Mouse (Mus musculus) lung, postnatal 36 days (tissue): Measurements from ENCODE around the gene Psmb2.

Experiments
- DNase-seq: peaks from one replicate; pipeline ENCODE4 v3.0.0; 2022; ENCODE audit warnings: mixed read lengths

Psmb2 gene

GRCm38 (mm10) chr4:126677054-126678003 is at the start of gene Psmb2:
Gene Psmb2 (plus strand): TSS chr4:126677630.
- peak; percentile 98 for DNase-seq

- DNase-seq = no peak
These were observed 45.5 kb upstream of the Psmb2 start for GRCm38 (mm10) chr4:126631922-126632321.

DNA sequence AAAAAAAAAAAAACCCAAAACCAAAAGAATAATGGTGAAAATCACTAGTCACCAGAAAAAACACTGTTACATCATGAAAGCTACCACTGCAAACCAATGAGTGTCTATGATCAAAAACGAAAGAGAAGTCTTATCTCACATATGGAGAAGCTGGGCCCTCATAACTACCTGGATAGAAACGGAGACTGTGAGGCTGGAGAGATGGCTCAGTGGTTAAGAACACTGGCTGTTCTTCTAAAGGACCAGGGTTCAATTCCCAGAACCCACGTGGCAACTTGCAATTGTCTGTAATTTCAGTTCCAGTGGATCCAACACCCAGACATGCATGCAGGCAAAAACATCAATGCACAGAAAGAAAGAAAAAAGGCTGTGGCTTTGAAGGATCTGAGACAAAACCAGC is 44.8 kb upstream of the Psmb2 start:
- DNase-seq = no peak

- DNase-seq = no peak
These were observed 41.1 kb upstream of the Psmb2 start for GRCm38 (mm10) chr4:126636330-126636729.

DNA sequence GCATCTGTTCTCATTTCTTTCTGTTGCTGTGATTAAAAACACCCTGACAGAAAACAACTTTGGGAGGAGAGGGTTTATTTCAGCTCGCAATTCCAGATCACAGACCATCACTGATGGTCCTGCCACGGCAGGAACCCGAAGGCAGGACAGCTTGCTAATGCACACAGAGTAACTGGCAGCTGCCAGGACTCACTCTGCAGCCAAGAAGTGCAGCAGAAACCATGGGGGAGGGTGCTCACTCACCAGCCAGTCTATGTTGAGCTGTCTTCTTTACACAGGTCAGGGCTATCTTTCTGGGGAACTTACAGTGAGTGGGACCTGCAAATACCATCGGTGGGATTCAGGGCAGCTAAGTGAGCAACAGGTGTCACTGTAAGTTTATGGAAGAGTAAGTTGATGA is 40.0 kb upstream of the Psmb2 start:
- DNase-seq = no peak

- DNase-seq = no peak
These were observed 38.1 kb upstream of the Psmb2 start for GRCm38 (mm10) chr4:126639339-126639738.

DNA sequence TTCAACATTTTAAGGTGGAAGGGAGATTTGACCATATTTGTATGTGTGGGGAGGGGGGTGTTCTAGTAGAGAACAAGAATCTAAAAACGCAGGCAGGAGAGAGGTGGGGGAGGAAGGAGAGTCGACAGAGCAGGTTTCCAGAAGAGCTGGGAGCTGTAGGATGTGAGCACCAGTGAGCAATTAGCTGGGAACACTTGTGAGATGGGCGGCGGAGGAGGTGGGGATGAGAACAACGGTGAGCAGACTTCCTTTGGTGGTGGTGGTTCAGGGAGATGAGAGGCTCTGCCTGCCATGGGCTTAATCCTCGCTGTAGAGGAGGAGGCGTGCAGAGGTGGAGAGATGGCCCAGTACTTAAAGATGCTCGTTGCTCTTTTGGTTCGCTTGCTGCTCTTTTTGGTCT is 35.5 kb upstream of the Psmb2 start:
- DNase-seq = no peak

DNA sequence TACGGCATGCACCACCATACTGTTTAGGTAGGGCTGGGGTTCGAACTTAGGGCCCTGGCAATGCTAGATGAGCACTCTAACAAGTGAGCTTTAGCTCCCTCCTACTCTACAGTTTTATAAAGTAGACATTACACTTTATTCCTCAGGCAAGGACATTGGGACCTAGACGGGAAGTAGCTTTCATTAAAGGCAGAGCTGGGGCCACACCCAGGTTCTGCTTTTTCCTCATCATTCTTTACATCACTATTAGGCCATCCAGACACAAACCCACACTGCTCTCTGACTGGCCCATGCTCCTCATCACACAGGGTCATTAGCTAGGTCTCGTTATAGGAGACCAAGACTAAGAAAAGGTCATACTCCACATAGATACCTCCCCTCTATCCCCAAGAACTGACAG is 33.6 kb upstream of the Psmb2 start:
- no peak for DNase-seq

- DNase-seq = no peak
These were observed 33.0 kb upstream of the Psmb2 start for GRCm38 (mm10) chr4:126644333-126644963.

- DNase-seq = no peak
These were observed 29.2 kb upstream of the Psmb2 start for GRCm38 (mm10) chr4:126647996-126648910.

DNA sequence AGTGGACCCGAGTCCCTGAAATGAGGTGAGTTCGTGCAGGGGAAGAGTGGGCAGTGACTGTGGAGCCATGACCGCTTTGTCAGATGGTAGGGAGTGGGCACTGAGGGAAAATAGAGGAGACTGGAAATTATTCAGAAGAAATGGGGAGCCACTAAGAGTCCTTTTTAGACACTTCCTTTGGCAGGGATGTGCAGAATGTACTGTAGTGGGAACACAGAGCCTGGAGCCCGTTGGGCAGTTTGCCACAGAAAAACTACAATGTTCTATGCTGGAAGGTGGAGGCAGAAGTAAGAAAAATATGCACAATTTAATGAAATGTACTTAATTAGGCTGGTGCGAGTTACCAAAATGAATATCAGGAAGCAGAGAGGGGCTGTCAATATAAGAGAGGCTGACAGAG is 24.3 kb upstream of the Psmb2 start:
- no peak for DNase-seq

GRCm38 (mm10) chr4:126655356-126655755 is 22.1 kb upstream of the Psmb2 start:
- no peak for DNase-seq

- no peak for DNase-seq
These were observed 16.2 kb upstream of the Psmb2 start for GRCm38 (mm10) chr4:126661249-126661648.

- no peak for DNase-seq
These were observed 10.4 kb upstream of the Psmb2 start for GRCm38 (mm10) chr4:126667075-126667474.

- DNase-seq = no peak
These were observed 4.9 kb downstream of the Psmb2 start for GRCm38 (mm10) chr4:126682298-126682697.

- no peak for DNase-seq
These were observed 5.7 kb downstream of the Psmb2 start for GRCm38 (mm10) chr4:126683084-126683483.

GRCm38 (mm10) chr4:126689457-126689856 is 12.0 kb downstream of the Psmb2 start:
- DNase-seq = no peak

- no peak for DNase-seq
These were observed 15.6 kb downstream of the Psmb2 start for GRCm38 (mm10) chr4:126693021-126693420.

DNA sequence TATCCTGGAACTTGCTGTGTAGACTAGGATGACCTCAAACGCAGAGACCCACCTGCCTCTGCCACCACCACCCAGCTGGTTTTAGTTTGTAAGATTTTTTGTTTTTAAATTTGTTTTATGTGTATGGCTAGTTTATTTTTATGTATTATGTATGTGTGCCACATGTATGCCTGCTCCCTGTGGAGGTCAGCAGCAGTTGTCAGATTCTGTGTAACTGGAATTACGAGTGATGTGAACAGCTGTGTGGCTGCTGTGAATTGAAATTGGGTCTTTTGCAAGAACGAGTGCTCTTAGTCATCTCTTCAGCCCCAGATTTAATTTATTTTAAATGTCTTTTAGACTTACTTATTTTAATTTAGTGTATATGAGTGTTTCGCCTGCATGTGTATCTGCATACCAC is 19.5 kb downstream of the Psmb2 start:
- DNase-seq = no peak

GRCm38 (mm10) chr4:126706630-126707438 is 29.4 kb downstream of the Psmb2 start:
- no peak for DNase-seq

GRCm38 (mm10) chr4:126707439-126707826 is 30.0 kb downstream of the Psmb2 start:
- DNase-seq = no peak

- DNase-seq = no peak
These were observed 54.7 kb downstream of the Psmb2 start for GRCm38 (mm10) chr4:126732111-126732510.
